Comparison of ENCODE assay signal across 8 mouse cellular contexts in genomic region chr12:113224687-113225091, GRCm38 (mm10).
"Had no signal": no experiment of that assay in that cellular context is flagged by ENCODE, and none has a peak within 500 bp of the region (broad histone marks: within the 10 kb centered on the region; RNA-seq: fewer than 3 reads in every experiment).

No protein-coding gene starts in this region.

- H3K36me3 ChIP-seq: limb, embryonic 15.5 days; liver, embryonic 12.5 days; lung, embryonic 15.5 days; midbrain, embryonic 12.5 days; neural tube, embryonic 13.5 days had no signal

- DNase-seq: kidney, postnatal 10 days; retina, postnatal 1 day; right cerebral cortex, postnatal 4 days had no signal

- H3K27me3 ChIP-seq: limb, embryonic 15.5 days; liver, embryonic 12.5 days; lung, embryonic 15.5 days; midbrain, embryonic 12.5 days; neural tube, embryonic 13.5 days had no signal
